Mouse (Mus musculus) testis, adult 2 months (tissue): ENCODE measurements around the gene Cidec. TPM values are rescaled to one million over a fixed set of nuclear protein-coding genes. Genes with fewer than 3 reads are reported as not detected.

Source experiments
- H3K27ac ChIP-seq: fragments of 200-500 bp; 2 replicates; pipeline ENCODE4 v1.5.1; 2012; ENCODE audit warnings: low read depth, low read length; ENCODE audit not compliant: control insufficient read depth, insufficient read depth
- H3K27me3 ChIP-seq: fragments of 200-500 bp; 2 replicates; pipeline ENCODE4 v1.6.1; 2012; ENCODE audit warnings: mild to moderate bottlenecking, low read length, moderate library complexity; ENCODE audit not compliant: control insufficient read depth, insufficient read depth
- H3K36me3 ChIP-seq: fragments of 200-500 bp; 2 replicates; pipeline ENCODE4 v1.6.1; 2012; ENCODE audit warnings: mild to moderate bottlenecking, low read length; ENCODE audit not compliant: control insufficient read depth, insufficient read depth
- H3K4me1 ChIP-seq: fragments of 200-500 bp; 2 replicates; pipeline ENCODE4 v1.6.1; 2012; ENCODE audit warnings: low read length; ENCODE audit not compliant: control insufficient read depth, insufficient read depth
- H3K4me3 ChIP-seq: fragments of 200-500 bp; 2 replicates; pipeline ENCODE4 v1.5.1; 2012; ENCODE audit warnings: low read depth, mild to moderate bottlenecking, low read length, moderate library complexity, mixed read lengths; ENCODE audit not compliant: control insufficient read depth
- CTCF ChIP-seq: fragments of 200-500 bp; IDR thresholded peaks from 2 replicates; pipeline ENCODE4 v1.5.1; 2012; ENCODE audit warnings: low read depth, mild to moderate bottlenecking, inconsistent platforms, low read length, moderate library complexity; ENCODE audit not compliant: control insufficient read depth, insufficient read depth, insufficient replicate concordance
- POLR2A ChIP-seq: fragments of 200-500 bp; IDR thresholded peaks from 2 replicates; pipeline ENCODE4 v1.6.1; 2012; ENCODE audit warnings: low read depth, mild to moderate bottlenecking, inconsistent platforms, low read length, moderate library complexity; ENCODE audit not compliant: control insufficient read depth
- polyA plus RNA-seq: library from polyadenylated mRNA; depleted of rRNA; stranded (reverse); fragments of >200 nt; gene quantifications from 2 replicates; pipeline ENCODE4 v1.2.3, GENCODE M21; 2012

Cidec gene
- polyA plus RNA-seq, 1 experiment = 1.7 TPM

DNA sequence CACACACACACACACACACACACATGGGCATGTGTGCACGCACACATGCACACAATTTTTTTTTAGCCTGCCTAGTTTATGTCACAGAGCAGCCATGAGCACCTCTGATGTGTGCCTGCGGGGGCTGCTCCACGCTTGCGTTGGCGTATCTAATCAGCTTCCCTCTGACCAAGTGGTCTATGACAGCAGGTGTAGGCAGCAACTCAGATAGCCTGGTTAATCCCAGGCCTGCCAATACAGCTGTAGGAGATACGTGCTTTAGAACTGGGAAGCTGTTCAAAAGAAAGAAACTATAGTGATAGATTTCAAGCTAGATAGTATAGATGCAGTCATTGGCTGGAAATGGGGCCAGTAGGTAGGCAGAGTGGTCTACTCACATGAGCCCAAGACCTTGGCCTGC, 38.2 kb upstream of the Cidec start:
- Histone ChIP-seq H3K27me3 (no peaks in the 10 kb centered on the region), H3K36me3 (no peaks in the 10 kb centered on the region)

DNA sequence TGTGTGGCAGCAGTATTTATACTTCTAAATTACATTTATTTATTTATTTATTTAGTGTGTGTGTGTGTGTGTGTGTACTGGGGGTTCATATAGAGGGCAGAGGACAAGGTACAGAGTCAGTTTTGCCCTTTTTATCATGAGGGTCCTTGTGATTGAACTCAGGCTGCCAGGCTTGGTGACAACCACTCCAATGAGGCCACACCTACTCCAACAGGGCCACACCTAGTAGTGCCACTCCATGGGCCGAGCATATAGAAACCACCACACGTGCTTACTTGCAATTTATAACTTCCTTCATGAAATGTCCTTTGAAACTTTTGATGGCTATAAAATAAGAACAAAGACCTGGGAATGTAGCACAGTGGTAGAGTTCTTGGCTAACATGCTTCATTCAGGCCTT, 37.7 kb upstream of the Cidec start:
- H3K36me3 ChIP-seq = no peaks in the 10 kb centered on the region
- TF ChIP-seq POLR2A (no peak), CTCF (no peak)
- no peaks in the 10 kb centered on the region for H3K27me3 ChIP-seq

More for the DNA sequence above, 38.2 kb upstream of the Cidec start:
- Histone ChIP-seq H3K4me1 (peaks cover 7% of the 10 kb centered on the region), H3K27ac (no peak overlapping the region), H3K4me3 (no peak overlapping the region)
- TF ChIP-seq POLR2A (no peak), CTCF (no peak)

DNA sequence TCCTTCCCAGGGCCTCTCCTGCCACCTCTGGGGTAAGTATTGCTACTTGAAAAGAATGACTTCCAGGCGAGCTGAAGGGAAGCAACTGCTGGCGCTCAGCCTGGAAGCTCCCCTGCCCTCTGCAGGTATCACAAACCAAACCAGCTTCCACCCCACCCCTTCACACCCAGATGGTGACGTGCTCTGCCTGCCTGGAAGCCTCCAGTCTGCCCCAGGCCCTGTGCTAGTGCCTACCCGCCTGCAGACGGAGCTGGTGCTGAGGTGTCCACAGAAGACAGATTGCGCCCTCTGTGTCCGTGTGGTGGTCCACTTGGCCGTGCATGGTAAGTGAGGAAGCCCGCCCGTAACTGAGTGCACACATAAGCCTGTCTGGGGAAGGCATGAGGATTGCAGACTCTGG, 36.5 kb upstream of the Cidec start:
- H3K4me3 ChIP-seq = no peak overlapping the region

More for the DNA sequence above, 37.7 kb upstream of the Cidec start:
- H3K27ac ChIP-seq = no peak overlapping the region
- peaks cover 7% of the 10 kb centered on the region for H3K4me1 ChIP-seq
- no peak overlapping the region for H3K4me3 ChIP-seq

DNA sequence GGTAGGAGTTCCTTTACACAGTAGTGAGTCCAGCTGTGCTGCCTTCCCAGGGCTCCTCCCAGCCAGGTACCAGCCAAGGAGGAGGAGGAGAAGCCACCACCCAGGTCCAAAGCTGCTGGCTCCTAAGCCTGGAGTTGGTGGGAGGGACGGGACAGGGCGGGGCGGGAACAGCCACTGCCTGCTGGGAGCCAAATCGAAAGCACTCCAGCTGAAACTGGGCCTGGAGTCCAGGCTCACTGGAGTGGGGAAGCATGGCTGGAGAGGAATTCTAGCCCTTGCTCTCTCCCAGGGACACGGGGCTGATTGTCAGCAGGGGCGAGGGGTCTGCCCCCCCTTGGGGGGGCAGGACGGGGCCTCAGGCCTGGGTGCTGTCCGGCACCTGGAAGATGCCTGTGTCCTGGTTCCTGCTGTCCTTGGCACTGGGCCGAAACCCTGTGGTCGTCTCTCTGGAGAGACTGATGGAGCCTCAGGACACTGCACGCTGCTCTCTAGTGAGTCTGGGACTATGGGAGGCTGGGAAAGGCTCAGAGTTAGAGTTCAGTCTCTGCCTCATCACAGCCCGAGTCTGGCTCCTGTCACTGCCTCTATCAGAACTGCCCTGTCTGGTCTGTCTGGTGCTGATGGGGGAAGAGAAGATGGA, 35.9 kb upstream of the Cidec start, which contains the start of gene Il17rc:
Gene Il17rc (plus strand): TSS at position 131 of the 640 bp plus-strand sequence.
- H3K36me3 ChIP-seq = no peaks in the 10 kb centered on the region
- H3K4me1 ChIP-seq = peaks cover 7% of the 10 kb centered on the region
- no peak within 1 kb of the TSS; the same call in 1 of the 2 replicates for H3K4me3 ChIP-seq
- TF ChIP-seq CTCF (no peak), POLR2A (no peak)
- no peaks in the 10 kb centered on the region for H3K27me3 ChIP-seq
- H3K27ac ChIP-seq = no peak within 1 kb of the TSS

More for the DNA sequence above, 36.5 kb upstream of the Cidec start:
- Histone ChIP-seq H3K36me3 (no peaks in the 10 kb centered on the region), H3K27ac (no peak overlapping the region), H3K4me1 (peaks cover 7% of the 10 kb centered on the region), H3K27me3 (no peaks in the 10 kb centered on the region)
- TF ChIP-seq CTCF (no peak), POLR2A (no peak)

DNA sequence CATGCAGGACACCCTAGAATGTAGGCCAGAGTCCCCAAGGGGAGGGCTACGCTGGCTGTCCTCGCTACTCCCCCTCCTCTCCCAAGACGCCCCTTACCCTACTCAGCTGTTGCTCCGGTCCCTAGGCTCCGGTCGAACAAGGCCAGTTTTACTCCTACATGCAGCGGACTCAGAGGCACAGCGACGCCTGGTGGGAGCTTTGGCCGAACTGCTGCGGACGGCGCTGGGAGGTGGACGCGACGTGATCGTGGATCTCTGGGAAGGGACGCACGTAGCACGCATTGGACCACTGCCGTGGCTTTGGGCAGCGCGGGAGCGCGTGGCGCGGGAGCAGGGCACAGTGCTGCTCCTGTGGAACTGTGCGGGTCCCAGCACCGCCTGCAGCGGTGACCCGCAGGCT, 33.9 kb upstream of the Cidec start:
- H3K27me3 ChIP-seq = no peaks in the 10 kb centered on the region

DNA sequence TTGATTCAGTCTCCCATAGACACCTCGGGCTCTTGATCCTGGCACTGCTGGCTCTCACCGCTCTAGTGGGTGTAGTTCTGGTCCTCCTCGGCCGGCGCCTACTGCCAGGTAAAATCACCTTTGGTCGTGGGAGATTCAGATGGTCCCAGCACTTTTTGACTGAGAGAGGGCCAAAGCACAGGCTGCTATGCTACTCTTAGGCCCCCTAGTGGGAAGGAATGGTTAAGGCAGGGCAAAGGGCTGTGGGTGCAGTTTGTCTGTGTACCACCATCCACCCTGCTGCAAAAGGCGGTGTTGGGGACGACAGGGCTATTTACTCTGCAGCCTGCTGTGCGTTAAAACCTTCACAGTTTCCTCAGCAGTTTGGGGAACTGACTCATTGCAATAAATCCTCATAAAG, 33.5 kb upstream of the Cidec start:
- TF ChIP-seq CTCF (peak; percentile 77; the same call in 1 of the 2 replicates), POLR2A (no peak)
- H3K27me3 ChIP-seq = no peaks in the 10 kb centered on the region
- peaks cover 7% of the 10 kb centered on the region for H3K4me1 ChIP-seq
- H3K27ac ChIP-seq = no peak overlapping the region
- no peaks in the 10 kb centered on the region for H3K36me3 ChIP-seq
- H3K4me3 ChIP-seq = peak overlapping the region; percentile 58

More for the DNA sequence above, 33.9 kb upstream of the Cidec start:
- no peak overlapping the region for H3K27ac ChIP-seq
- H3K4me1 ChIP-seq = peaks cover 7% of the 10 kb centered on the region
- H3K36me3 ChIP-seq = no peaks in the 10 kb centered on the region
- peak overlapping the region; percentile 58 for H3K4me3 ChIP-seq
- TF ChIP-seq POLR2A (no peak), CTCF (peak; percentile 60; the same call in 1 of the 2 replicates)

DNA sequence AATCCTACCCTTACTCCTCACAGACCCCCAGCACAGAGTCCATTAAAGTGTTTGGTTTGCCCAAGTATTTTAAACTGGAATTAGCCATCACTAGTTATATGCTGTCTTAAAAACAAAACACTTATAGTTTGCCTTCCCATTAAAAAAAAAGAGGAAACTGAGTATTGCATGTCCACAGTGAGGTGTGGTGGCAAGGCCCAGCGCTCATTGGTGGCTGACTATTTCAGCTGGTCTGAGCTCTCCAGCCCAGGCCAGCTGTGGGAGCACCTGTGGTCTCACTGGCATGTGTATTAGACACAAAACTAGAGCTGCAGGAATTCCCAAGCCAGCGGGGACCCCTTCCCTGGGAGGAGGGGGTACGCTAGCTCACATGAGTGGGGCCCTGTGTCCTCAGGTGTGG, 33.0 kb upstream of the Cidec start:
- TF ChIP-seq POLR2A (no peak), CTCF (no peak)
- H3K4me1 ChIP-seq = peaks cover 7% of the 10 kb centered on the region
- no peak overlapping the region for H3K27ac ChIP-seq
- no peaks in the 10 kb centered on the region for H3K27me3 ChIP-seq
- H3K4me3 ChIP-seq = no peak overlapping the region
- no peaks in the 10 kb centered on the region for H3K36me3 ChIP-seq

DNA sequence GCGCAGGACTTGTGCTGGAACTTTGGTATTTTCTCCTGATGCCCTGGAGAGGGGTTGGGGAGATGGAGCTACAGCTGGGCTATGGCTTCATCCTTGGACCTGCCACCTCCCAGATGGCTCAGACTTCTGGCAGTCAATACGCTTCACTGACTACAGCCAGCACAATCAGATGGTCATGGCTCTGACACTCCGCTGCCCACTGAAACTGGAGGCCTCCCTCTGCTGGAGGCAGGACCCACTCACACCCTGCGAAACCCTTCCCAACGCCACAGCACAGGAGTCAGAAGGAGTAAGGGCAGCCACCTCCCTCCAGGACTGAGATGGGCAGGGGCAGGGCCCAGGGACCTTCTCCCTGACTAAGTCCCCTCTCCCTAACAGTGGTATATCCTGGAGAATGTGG, 30.0 kb upstream of the Cidec start:
- Histone ChIP-seq H3K36me3 (no peaks in the 10 kb centered on the region), H3K27ac (no peak overlapping the region), H3K4me3 (no peak overlapping the region), H3K27me3 (no peaks in the 10 kb centered on the region), H3K4me1 (peaks cover 7% of the 10 kb centered on the region)
- TF ChIP-seq POLR2A (no peak), CTCF (peak; percentile 34; the same call in 1 of the 2 replicates)
